ENCODE assay signal across 12 mouse cellular contexts in the genomic region with DNA sequence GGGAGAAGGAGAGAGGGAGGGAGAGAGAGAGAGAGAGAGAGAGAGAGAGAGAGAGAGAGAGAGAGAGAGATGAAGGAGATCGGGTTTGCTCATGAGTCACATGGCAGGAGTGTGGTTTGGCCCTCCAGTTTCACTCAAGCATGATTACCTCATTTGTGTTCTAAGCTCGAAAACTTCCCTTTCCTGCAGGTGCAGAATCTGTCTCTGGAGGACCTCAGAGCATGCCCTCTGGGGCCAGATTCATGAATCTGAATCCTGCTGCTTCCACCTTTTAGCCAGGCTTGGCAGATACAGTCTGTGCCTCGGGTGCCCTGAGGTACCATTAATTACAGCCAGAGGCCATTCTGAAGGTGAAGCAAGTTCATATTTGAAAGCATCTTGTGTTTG. TPM values are rescaled to one million over a fixed set of nuclear protein-coding genes. Genes with fewer than 3 reads are reported as not detected.
DNase-seq lines count a peak whose midpoint lies in the region; ATAC-seq and TF ChIP-seq lines count a peak whose summit lies in the region.
"Had no signal": no experiment of that assay in that cellular context is flagged by ENCODE, and none has a peak within 500 bp of the region (broad histone marks: within the 10 kb centered on the region; RNA-seq: fewer than 3 reads in every experiment).

No protein-coding gene starts in this region.

- no peak overlapping the region for H3K27ac ChIP-seq in embryonic facial prominence, embryonic 15.5 days (replicated peaks)
- H3K27ac ChIP-seq: forebrain, embryonic 15.5 days; heart, embryonic 10.5 days had no signal

- no peak overlapping the region for H3K4me3 ChIP-seq in C2C12 (ENCODE audit: insufficient read depth, poor library complexity, severe bottlenecking)
- H3K4me3 ChIP-seq in embryonic facial prominence, embryonic 15.5 days (replicated peaks): no peak overlapping the region
- H3K4me3 ChIP-seq: forebrain, embryonic 15.5 days; heart, embryonic 10.5 days had no signal

- intact Hi-C loops in left cerebral cortex, postnatal 4 days (cut with DNase I): no loop called here

- no peak overlapping the region for H3ac ChIP-seq in C2C12 (ENCODE audit: control insufficient read depth, insufficient read length, low read depth)

- no peaks in the 10 kb centered on the region for H3K4me1 ChIP-seq in embryonic facial prominence, embryonic 15.5 days
- H3K4me1 ChIP-seq: forebrain, embryonic 15.5 days had no signal

- H3K9me3 ChIP-seq in embryonic facial prominence, embryonic 15.5 days (replicated peaks): no peaks in the 10 kb centered on the region
- H3K9me3 ChIP-seq: forebrain, embryonic 15.5 days; heart, embryonic 10.5 days had no signal

- peak; percentile 26 for DNase-seq in adrenal gland, adult 2 months
- DNase-seq in adrenal gland, postnatal 14 days: no peak
- DNase-seq in spleen, postnatal 36 days (ENCODE audit: low spot score in 2 of 2): peak; percentile 84 to 85
- DNase-seq in left cerebral cortex, postnatal 4 days: no peak
- no peak for DNase-seq in embryo, embryonic 10.5 days (ENCODE audit: low spot score)
- no peak for DNase-seq in cerebellum, adult 9-10 months
- DNase-seq: adrenal gland, postnatal 36 days; lung, embryonic 14.5 days had no signal

- no peaks in the 10 kb centered on the region for H3K36me3 ChIP-seq in C2C12 (ENCODE audit: control insufficient read depth, insufficient read depth)
- no peaks in the 10 kb centered on the region for H3K36me3 ChIP-seq in embryonic facial prominence, embryonic 15.5 days
- H3K36me3 ChIP-seq: forebrain, embryonic 15.5 days; heart, embryonic 10.5 days had no signal

- TF ChIP-seq CTCF in C2C12 (IDR thresholded peaks at IDR 0.05; ENCODE audit: control insufficient read depth, insufficient read depth, insufficient read length): no peak

- H3K79me2 ChIP-seq in C2C12 (ENCODE audit: control insufficient read depth, insufficient read depth): no peaks in the 10 kb centered on the region

- peak; percentile 65; the same call in 1 of the 2 replicates for ATAC-seq in embryonic facial prominence, embryonic 15.5 days (ENCODE audit: insufficient number of reproducible peaks, low FRiP score, low TSS enrichment, low read depth)
- ATAC-seq: forebrain, embryonic 15.5 days had no signal

- no peak overlapping the region for H3K4me2 ChIP-seq in embryonic facial prominence, embryonic 15.5 days (replicated peaks)
- H3K4me2 ChIP-seq: forebrain, embryonic 15.5 days; lung, embryonic 14.5 days had no signal

- H3K27me3 ChIP-seq in C2C12 (ENCODE audit: control insufficient read depth, insufficient read depth, insufficient read length): no peaks in the 10 kb centered on the region
- no peaks in the 10 kb centered on the region for H3K27me3 ChIP-seq in embryonic facial prominence, embryonic 15.5 days
- H3K27me3 ChIP-seq: forebrain, embryonic 15.5 days had no signal

- no peaks in the 10 kb centered on the region for H3K79me3 ChIP-seq in C2C12 (ENCODE audit: low read depth)

- H3K9ac ChIP-seq in embryonic facial prominence, embryonic 15.5 days: no peak overlapping the region
- H3K9ac ChIP-seq: forebrain, embryonic 15.5 days; lung, embryonic 14.5 days had no signal

- 14% methylated on average over 3 of the region's 3 CpGs for WGBS in embryonic facial prominence, embryonic 15.5 days

TF ChIP-seq in C2C12, 6 proteins besides CTCF, POLR2A, EP300 and RAD21:
- TF ChIP-seq FOSL1 (IDR thresholded peaks at IDR 0.05; ENCODE audit: insufficient read depth, low read length, poor library complexity, severe bottlenecking) (no peak), USF1 (IDR thresholded peaks at IDR 0.05; ENCODE audit: low read depth) (peak; percentile 46)

RNA-seq across cellular contexts. Expression of gene Map3k5, which starts 57.6 kb away (rescaled TPM):
- 10 to 100 TPM; 19.9 to 36.9 TPM for total RNA-seq in adrenal gland, adult 2 months (2021)
- polyA plus RNA-seq in adrenal gland, adult 2 months (2012; rRNA removed): 2.8 and 3.3 TPM in 2 replicates
- 23.3 and 23.9 TPM in 2 replicates for total RNA-seq in adrenal gland, postnatal 14 days (2021)
- 0.55 TPM for polyA plus RNA-seq in C2C12 (2012; fragmentation: generic; extraction: Trizol)
- polyA plus RNA-seq in embryonic facial prominence, embryonic 15.5 days (2015; fragmentation: Nextera tagmentation; extraction: Ambion mirVana): 1.8 and 2.1 TPM in 2 replicates
- 10 to 100 TPM; 21.3 to 23.4 TPM for total RNA-seq in left cerebral cortex, postnatal 4 days (2021)

Comparison
In these comparisons a context has a peak if more than half of its experiments do, and no peak if none do; other contexts are left out.
1. DNase-seq: peak in adrenal gland, adult 2 months (single experiment) and spleen, postnatal 36 days (2 of 2); none in adrenal gland, postnatal 14 days (single experiment), left cerebral cortex, postnatal 4 days (single experiment), embryo, embryonic 10.5 days (single experiment) and cerebellum, adult 9-10 months (single experiment).